Mouse (Mus musculus) lung, embryonic 16.5 days (tissue): Measurements from ENCODE around the gene Larp1. TPM values are rescaled to one million over a fixed set of nuclear protein-coding genes. Genes with fewer than 3 reads are reported as not detected.

Experiments used
- ATAC-seq: fragments of 200-750 bp; cut with Nextera tagmentation; 2 replicates; pipeline ENCODE4 v1.8.0; 2017; ENCODE audit warnings: low read depth, mild to moderate bottlenecking, moderate library complexity
- H3K27ac ChIP-seq: fragments of 300-500 bp; sonication (generic); 2 replicates; pipeline ENCODE4 v1.5.1; 2014; ENCODE audit warnings: mild to moderate bottlenecking, control low read depth, low read length
- H3K27me3 ChIP-seq: fragments of 300-500 bp; sonication (generic); 2 replicates; pipeline ENCODE4 v1.6.1; 2014; ENCODE audit warnings: low read depth, low read length, mixed read lengths; ENCODE audit not compliant: control insufficient read depth, insufficient read depth
- H3K36me3 ChIP-seq: fragments of 300-500 bp; sonication (generic); 2 replicates; pipeline ENCODE4 v1.6.1; 2014; ENCODE audit warnings: low read length; ENCODE audit not compliant: control insufficient read depth, insufficient read depth
- H3K4me1 ChIP-seq: fragments of 300-500 bp; sonication (generic); replicated peaks from 2 replicates; pipeline ENCODE4 v1.6.1; 2014; ENCODE audit warnings: low read length, mixed read lengths; ENCODE audit not compliant: control insufficient read depth, insufficient read depth
- H3K4me2 ChIP-seq: fragments of 300-500 bp; sonication (generic); 2 replicates; pipeline ENCODE4 v1.6.1; 2014; ENCODE audit warnings: low read depth, low read length, control low read depth
- H3K4me3 ChIP-seq: fragments of 300-500 bp; sonication (generic); 2 replicates; pipeline ENCODE4 v1.5.1; 2014; ENCODE audit warnings: mild to moderate bottlenecking, low read length, control low read depth
- H3K9ac ChIP-seq: fragments of 300-500 bp; sonication (generic); 2 replicates; pipeline ENCODE4 v1.6.1; 2014; ENCODE audit warnings: low read length, control low read depth
- H3K9me3 ChIP-seq: fragments of 300-500 bp; sonication (generic); 2 replicates; pipeline ENCODE4 v1.6.1; 2016; ENCODE audit warnings: low read length; ENCODE audit not compliant: control insufficient read depth
- WGBS: fragments of 180-500 bp; shearing (Covaris S2); extraction: QIAGEN DNeasy Blood & Tissue Kit; methylation state at CpG from one replicate; pipeline ENCODE4 v1.1.7; 2014; 5-methylcytosine and 5-hydroxymethylcytosine counted together
- polyA plus RNA-seq: library from polyadenylated mRNA; unstranded; fragments of >200 nt; fragmentation: Nextera tagmentation; extraction: Ambion mirVana; gene quantifications from 2 replicates; pipeline ENCODE4 v1.2.1, GENCODE M21; 2015

The Larp1 gene
- polyA plus RNA-seq, 1 experiment from 2014 or later, result 16.3 TPM

DNA sequence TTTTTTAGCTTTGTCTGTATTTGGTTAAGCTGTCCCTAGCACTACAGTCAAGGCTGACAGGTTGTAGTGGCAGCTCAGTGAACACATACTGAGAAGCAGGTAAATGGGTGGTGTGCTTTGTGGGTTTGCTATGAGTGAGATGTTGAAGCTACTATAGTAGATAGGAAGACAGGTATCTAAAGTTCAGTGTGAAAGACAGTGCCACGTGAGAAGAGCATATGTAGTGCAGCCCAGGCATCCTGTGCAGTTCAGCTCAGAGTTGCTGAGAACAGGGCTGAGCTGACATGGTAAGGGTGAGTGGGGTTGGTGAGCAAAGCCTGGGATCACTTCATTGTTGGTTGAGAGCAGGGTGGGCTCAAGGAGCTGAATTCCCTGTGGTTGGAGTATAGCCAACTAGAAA, 8.6 kb downstream of the Larp1 start:
- peaks cover 62% of the 10 kb centered on the region for H3K4me1 ChIP-seq
- 54% methylated on average over 1 of the region's 1 CpGs for WGBS
- no peaks in the 10 kb centered on the region for H3K9me3 ChIP-seq
- H3K4me2 ChIP-seq, result no peak overlapping the region
- H3K27me3 ChIP-seq, result no peaks in the 10 kb centered on the region
- no peak for ATAC-seq
- H3K4me3 ChIP-seq, result no peak overlapping the region
- no peak overlapping the region for H3K27ac ChIP-seq
- H3K36me3 ChIP-seq, result no peaks in the 10 kb centered on the region
- no peak overlapping the region for H3K9ac ChIP-seq

DNA sequence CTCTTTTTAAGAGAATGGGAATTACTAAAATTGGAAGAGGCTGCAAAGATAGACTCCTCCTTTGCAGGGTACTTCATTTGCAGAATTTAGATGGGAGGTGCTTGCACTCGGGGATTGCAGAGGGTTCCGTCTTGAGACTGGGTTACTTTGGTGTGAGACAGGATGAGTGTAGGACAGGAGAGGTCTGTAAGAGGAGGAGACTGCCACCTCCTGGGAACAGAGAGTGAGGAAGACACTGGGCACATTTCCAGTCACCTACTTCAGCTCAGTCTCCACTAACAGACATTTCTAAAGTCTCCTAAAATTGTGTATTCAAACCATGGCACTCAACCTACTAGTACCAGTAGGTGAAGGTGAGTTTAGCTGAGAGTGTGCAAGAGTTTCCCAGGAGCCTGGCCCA, 9.4 kb downstream of the Larp1 start:
- Histone ChIP-seq H3K9me3 (no peaks in the 10 kb centered on the region), H3K4me1 (peaks cover 62% of the 10 kb centered on the region), H3K4me3 (no peak overlapping the region), H3K9ac (no peak overlapping the region), H3K4me2 (no peak overlapping the region), H3K27me3 (no peaks in the 10 kb centered on the region), H3K27ac (no peak overlapping the region), H3K36me3 (no peaks in the 10 kb centered on the region)
- no peak; the same call in 1 of the 2 replicates for ATAC-seq
- 26% methylated on average over 2 of the region's 2 CpGs for WGBS

DNA sequence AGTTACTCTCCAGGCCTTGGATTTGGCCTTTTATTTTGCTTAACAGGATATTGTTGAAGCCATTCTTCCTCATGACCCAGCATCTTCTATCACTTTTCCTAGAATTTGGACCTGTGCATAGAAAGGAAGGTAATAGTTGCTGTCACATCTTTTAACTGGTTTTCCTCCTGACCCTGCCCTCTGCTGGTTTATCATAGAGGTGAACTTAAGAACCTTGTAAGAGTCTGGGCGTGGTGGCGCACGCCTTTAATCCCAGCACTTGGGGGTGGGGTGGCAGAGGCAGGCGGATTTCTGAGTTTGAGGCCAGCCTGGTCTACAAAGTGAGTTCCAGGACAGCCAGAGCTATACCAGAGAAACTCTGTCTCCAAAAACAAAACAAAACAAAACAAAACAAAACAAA, 9.8 kb downstream of the Larp1 start:
- ATAC-seq, result no peak
- Histone ChIP-seq H3K4me3 (no peak overlapping the region), H3K27me3 (no peaks in the 10 kb centered on the region), H3K9me3 (no peaks in the 10 kb centered on the region), H3K9ac (no peak overlapping the region), H3K4me2 (no peak overlapping the region), H3K4me1 (peaks cover 62% of the 10 kb centered on the region), H3K27ac (no peak overlapping the region), H3K36me3 (no peaks in the 10 kb centered on the region)
- 84% methylated on average over 4 of the region's 4 CpGs for WGBS

DNA sequence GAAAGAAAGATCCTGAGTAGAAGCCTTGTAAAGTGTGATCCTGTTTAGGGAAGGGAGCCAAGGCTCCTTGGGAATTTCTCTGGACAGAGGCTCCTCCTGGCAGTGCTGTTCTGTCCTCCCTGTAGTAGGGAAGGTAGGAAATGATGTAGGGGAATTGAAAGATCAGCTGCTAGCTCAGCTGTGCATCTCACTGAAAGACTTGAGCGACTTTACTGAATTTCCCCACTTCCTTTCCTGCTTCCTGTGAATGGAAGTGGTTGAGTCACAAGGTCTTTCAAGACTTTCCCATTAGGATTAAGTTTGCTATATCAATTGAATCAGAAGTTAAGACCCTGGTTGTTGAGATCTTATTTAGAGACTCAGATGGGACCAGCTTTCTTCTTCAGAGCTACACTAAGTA, 12.2 kb downstream of the Larp1 start:
- Histone ChIP-seq H3K9ac (no peak overlapping the region), H3K4me1 (peaks cover 60% of the 10 kb centered on the region)
- 21% methylated on average over 1 of the region's 1 CpGs for WGBS

DNA sequence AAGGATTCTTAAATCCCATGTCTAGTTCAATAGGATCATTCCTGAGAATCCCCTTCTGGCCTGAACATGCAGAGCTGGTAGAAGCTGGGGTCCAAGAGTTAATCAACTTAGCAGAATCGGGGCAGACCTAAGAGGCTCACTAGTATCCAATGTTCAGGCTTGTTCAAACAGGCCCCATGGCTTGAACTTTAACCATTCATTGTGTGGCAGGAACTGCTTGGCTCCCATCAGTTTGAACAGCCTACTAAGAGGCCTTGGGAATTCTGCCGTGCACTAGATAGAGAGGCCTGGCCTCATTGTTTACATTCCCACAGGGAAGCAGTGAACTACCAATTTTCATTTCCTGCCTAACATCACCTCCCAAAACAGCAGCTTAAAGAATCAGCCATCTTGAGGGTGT, 12.8 kb downstream of the Larp1 start:
- ATAC-seq, result peak; percentile 50
- no peaks in the 10 kb centered on the region for H3K36me3 ChIP-seq
- peak overlapping the region; percentile 7; the same call in 1 of the 2 replicates for H3K4me2 ChIP-seq
- H3K4me1 ChIP-seq, result peaks cover 54% of the 10 kb centered on the region
- no peaks in the 10 kb centered on the region for H3K27me3 ChIP-seq
- H3K9ac ChIP-seq, result no peak overlapping the region
- H3K27ac ChIP-seq, result peak overlapping the region; percentile 58
- WGBS, result 15% methylated on average over 2 of the region's 2 CpGs
- H3K9me3 ChIP-seq, result no peaks in the 10 kb centered on the region
- H3K4me3 ChIP-seq, result no peak overlapping the region

More for the DNA sequence above, 12.2 kb downstream of the Larp1 start:
- Histone ChIP-seq H3K4me2 (peak overlapping the region; percentile 7; the same call in 1 of the 2 replicates), H3K27me3 (no peaks in the 10 kb centered on the region), H3K4me3 (no peak overlapping the region), H3K27ac (peak overlapping the region; percentile 21), H3K36me3 (no peaks in the 10 kb centered on the region), H3K9me3 (no peaks in the 10 kb centered on the region)
- ATAC-seq, result no peak

DNA sequence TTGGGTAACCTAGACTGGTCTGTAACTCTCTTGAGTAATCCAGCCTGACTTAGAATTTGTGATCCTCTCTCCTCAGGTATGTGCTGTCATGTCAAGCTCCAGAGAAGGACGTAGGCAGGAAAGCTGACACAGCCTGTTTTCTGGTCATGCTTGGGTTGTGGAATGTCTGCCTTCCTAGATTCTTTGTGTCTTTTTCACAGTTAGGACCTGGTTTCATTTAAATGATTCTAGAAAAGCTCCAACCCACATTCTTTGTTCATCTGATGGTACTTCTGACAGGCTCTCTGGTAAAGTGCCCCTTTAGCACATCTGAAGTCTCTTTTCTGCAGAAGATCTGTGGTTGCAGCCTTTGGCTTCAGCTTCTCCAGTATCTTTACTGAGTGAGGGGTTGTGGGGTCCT, 15.4 kb downstream of the Larp1 start:
- H3K27ac ChIP-seq, result no peak overlapping the region
- peaks cover 35% of the 10 kb centered on the region for H3K4me1 ChIP-seq
- WGBS, result 66% methylated on average over 1 of the region's 1 CpGs
- H3K9me3 ChIP-seq, result no peaks in the 10 kb centered on the region
- no peak overlapping the region for H3K9ac ChIP-seq
- H3K27me3 ChIP-seq, result no peaks in the 10 kb centered on the region
- H3K4me3 ChIP-seq, result no peak overlapping the region
- H3K4me2 ChIP-seq, result no peak overlapping the region
- ATAC-seq, result no peak
- no peaks in the 10 kb centered on the region for H3K36me3 ChIP-seq

DNA sequence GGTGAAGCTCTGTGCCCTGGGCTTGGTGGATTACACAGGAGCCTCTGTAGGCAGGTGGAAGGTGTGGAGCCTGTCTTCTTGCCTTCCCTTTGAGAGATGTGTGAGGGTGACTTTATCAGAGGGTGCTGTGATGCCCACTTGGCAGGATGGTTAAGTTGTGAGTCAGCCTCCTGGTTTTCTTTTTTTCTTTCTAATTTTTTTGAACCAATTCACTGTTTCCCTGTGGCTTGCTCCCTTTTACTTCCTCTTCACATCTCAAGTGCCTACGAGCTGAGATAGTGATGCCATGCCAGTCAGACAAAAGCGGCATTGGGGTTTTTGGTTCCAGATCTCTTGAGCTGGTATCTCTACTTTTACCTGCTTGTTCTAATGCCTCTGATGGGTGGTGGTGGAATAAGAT, 15.8 kb downstream of the Larp1 start:
- no peak overlapping the region for H3K27ac ChIP-seq
- H3K4me1 ChIP-seq, result peaks cover 35% of the 10 kb centered on the region
- no peaks in the 10 kb centered on the region for H3K27me3 ChIP-seq
- no peaks in the 10 kb centered on the region for H3K9me3 ChIP-seq
- H3K4me2 ChIP-seq, result no peak overlapping the region
- 60% methylated on average over 2 of the region's 2 CpGs for WGBS
- no peak overlapping the region for H3K4me3 ChIP-seq
- H3K36me3 ChIP-seq, result no peaks in the 10 kb centered on the region
- no peak for ATAC-seq
- H3K9ac ChIP-seq, result no peak overlapping the region

DNA sequence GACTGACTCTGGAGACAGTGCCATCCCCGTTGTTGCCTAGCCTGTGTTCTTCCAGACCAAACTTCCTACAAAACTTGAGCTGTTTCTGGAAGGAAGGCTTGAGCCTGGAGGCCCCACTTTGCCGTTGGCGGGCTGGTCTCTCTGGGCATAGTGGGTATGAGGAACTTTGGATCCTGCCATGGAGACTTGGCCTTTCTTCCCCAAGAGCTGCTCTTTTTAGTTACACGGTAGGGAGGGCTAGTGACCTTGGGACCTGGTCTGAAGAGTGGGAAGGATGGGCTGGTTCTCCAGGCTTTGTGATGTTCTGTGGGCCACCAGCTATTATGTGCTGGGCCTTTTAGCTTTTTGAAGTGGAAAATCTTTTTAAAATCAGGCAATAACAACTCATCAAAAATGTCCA, 17.0 kb downstream of the Larp1 start:
- no peak overlapping the region for H3K27ac ChIP-seq
- H3K36me3 ChIP-seq, result no peaks in the 10 kb centered on the region
- no peak overlapping the region for H3K9ac ChIP-seq
- 77% methylated on average over 4 of the region's 4 CpGs for WGBS
- no peaks in the 10 kb centered on the region for H3K9me3 ChIP-seq
- H3K27me3 ChIP-seq, result no peaks in the 10 kb centered on the region
- no peak for ATAC-seq
- no peak overlapping the region for H3K4me3 ChIP-seq
- H3K4me1 ChIP-seq, result peaks cover 30% of the 10 kb centered on the region
- H3K4me2 ChIP-seq, result no peak overlapping the region

DNA sequence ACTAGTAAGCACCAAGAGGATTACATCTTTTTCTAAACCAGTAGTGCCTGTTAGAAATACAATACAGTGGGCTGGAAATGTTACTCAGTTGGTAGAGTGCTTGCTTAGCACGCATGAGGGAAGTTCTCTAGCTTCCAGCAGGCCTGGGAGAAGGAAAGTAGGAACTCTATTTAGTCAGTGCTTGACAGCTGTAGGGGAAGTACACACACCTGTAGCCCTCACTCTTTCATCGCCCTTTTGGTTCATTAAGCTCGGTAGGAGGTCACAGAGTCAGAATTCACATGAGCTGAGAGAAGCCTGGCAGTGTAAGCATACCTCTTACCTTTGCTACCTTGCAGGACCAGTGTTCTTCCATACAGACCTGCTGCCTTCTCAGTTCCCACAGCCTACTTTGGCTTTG, 17.5 kb downstream of the Larp1 start:
- Histone ChIP-seq H3K4me2 (no peak overlapping the region), H3K36me3 (no peaks in the 10 kb centered on the region), H3K4me3 (no peak overlapping the region), H3K9ac (no peak overlapping the region), H3K27me3 (no peaks in the 10 kb centered on the region), H3K9me3 (no peaks in the 10 kb centered on the region), H3K27ac (0 out of 2 replicates have a peak overlapping the region, but pooled peaks have one; percentile 0), H3K4me1 (peaks cover 28% of the 10 kb centered on the region)
- 43% methylated on average over 3 of the region's 3 CpGs for WGBS
- ATAC-seq, result peak; percentile 31

DNA sequence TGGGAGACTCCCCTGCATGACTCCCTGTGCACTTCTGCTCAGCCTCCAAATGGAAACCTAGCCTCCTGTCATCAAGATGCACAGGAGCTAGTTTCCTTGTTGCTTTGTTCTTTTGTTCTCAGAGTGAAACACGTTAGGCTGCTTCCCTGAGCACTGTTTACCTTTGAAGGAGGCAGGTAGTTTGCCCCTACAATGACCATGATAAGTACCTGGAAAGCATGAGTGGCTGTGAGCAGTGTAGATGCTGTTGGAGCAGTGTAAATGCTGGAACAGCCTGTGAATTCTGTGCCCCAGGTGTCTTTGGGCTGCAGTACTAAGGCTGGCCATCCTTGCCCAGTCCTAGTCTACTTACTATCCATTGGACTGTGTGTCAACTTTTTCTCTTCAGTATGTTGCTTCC, 18.0 kb downstream of the Larp1 start:
- no peak overlapping the region for H3K4me3 ChIP-seq
- H3K36me3 ChIP-seq, result no peaks in the 10 kb centered on the region
- 67% methylated on average over 1 of the region's 1 CpGs for WGBS
- peaks cover 25% of the 10 kb centered on the region for H3K4me1 ChIP-seq
- no peaks in the 10 kb centered on the region for H3K27me3 ChIP-seq
- ATAC-seq, result peak; percentile 53; the same call in 1 of the 2 replicates
- no peaks in the 10 kb centered on the region for H3K9me3 ChIP-seq
- H3K4me2 ChIP-seq, result no peak overlapping the region
- no peak overlapping the region for H3K9ac ChIP-seq
- H3K27ac ChIP-seq, result no peak overlapping the region
